Mouse (Mus musculus) cerebellum, postnatal 4 days (tissue): ENCODE data around the gene Ttc39b.
"Not testable (repeated sequence)": the region's sequence is repeated elsewhere in the genome, so short reads cannot be mapped to it uniquely, and the experiment has no call there.

ENCODE experiments used
- DNase-seq, 2 experiments: peaks; one replicate each; pipeline ENCODE4 v3.0.0; 2022; ENCODE audit warnings: low spot score in 2 of 2, mixed read lengths in 1 of 2

Gene Ttc39b

GRCm38 (mm10) chr4:83274241-83274640 is 49.8 kb downstream of the Ttc39b start:
- no peak for DNase-seq

- DNase-seq, result no peak
These were observed 50.4 kb downstream of the Ttc39b start for GRCm38 (mm10) chr4:83273616-83274050.

GRCm38 (mm10) chr4:83272917-83273615 is 51.0 kb downstream of the Ttc39b start:
- DNase-seq, result no peak

GRCm38 (mm10) chr4:83270481-83270880 is 53.6 kb downstream of the Ttc39b start:
- no peak for DNase-seq

GRCm38 (mm10) chr4:83269614-83270013 is 54.4 kb downstream of the Ttc39b start:
- DNase-seq, result no peak

- no peak for DNase-seq
These were observed 57.9 kb downstream of the Ttc39b start for GRCm38 (mm10) chr4:83265926-83266692.

- DNase-seq, result no peak
These were observed 59.2 kb downstream of the Ttc39b start for GRCm38 (mm10) chr4:83264832-83265231.

- peak in 1 of 2 experiments; percentile 40 for DNase-seq
These were observed 62.1 kb downstream of the Ttc39b start for GRCm38 (mm10) chr4:83261998-83262397.

GRCm38 (mm10) chr4:83259690-83260089 is 64.4 kb downstream of the Ttc39b start:
- DNase-seq, result no peak

GRCm38 (mm10) chr4:83258273-83258672 is 65.8 kb downstream of the Ttc39b start:
- DNase-seq, result no peak

- no peak for DNase-seq
These were observed 66.5 kb downstream of the Ttc39b start for GRCm38 (mm10) chr4:83257279-83258260.

GRCm38 (mm10) chr4:83256779-83257178 is 67.3 kb downstream of the Ttc39b start:
- DNase-seq, result no peak

GRCm38 (mm10) chr4:83254941-83255340 is 69.1 kb downstream of the Ttc39b start:
- no peak for DNase-seq

- DNase-seq, result no peak
These were observed 70.4 kb downstream of the Ttc39b start for GRCm38 (mm10) chr4:83253679-83254078.

GRCm38 (mm10) chr4:83243706-83244105 is 80.3 kb downstream of the Ttc39b start:
- no peak for DNase-seq

GRCm38 (mm10) chr4:83241630-83242029 is 82.4 kb downstream of the Ttc39b start:
- DNase-seq, result no peak

- no peak for DNase-seq
These were observed 86.4 kb downstream of the Ttc39b start for GRCm38 (mm10) chr4:83237656-83238055.

- not testable (repeated sequence) for DNase-seq
These were observed 88.8 kb downstream of the Ttc39b start for GRCm38 (mm10) chr4:83235304-83235703.

- DNase-seq, result no peak
These were observed 89.3 kb downstream of the Ttc39b start for GRCm38 (mm10) chr4:83234739-83235138.

GRCm38 (mm10) chr4:83234132-83234531 is 89.9 kb downstream of the Ttc39b start:
- no peak for DNase-seq

- DNase-seq, result peak in 1 of 2 experiments; percentile 63
These were observed 90.6 kb downstream of the Ttc39b start for GRCm38 (mm10) chr4:83233181-83234123.
